Mouse (Mus musculus) heart, embryonic 10.5 days (tissue): Measurements from ENCODE around the gene Ppa1. TPM values are rescaled to one million over a fixed set of nuclear protein-coding genes. Genes with fewer than 3 reads are reported as not detected.

Experiments used
- DNase-seq: peaks from one replicate; pipeline ENCODE4 v3.0.0-alpha.2; 2017; ENCODE audit warnings: low spot score
- H3K27ac ChIP-seq: fragments of 300-500 bp; sonication (generic); 2 replicates; pipeline ENCODE4 v1.5.1; 2016; ENCODE audit warnings: mild to moderate bottlenecking
- H3K27me3 ChIP-seq: fragments of 300-500 bp; sonication (generic); 2 replicates; pipeline ENCODE4 v1.6.1; 2016; ENCODE audit warnings: mild to moderate bottlenecking; ENCODE audit not compliant: poor library complexity, insufficient read depth, severe bottlenecking
- H3K36me3 ChIP-seq: fragments of 300-500 bp; sonication (generic); 2 replicates; pipeline ENCODE4 v1.6.1; 2016; ENCODE audit warnings: mild to moderate bottlenecking, moderate library complexity
- H3K4me1 ChIP-seq: fragments of 300-500 bp; sonication (generic); 2 replicates; pipeline ENCODE4 v1.6.1; 2016; ENCODE audit warnings: mild to moderate bottlenecking
- H3K4me3 ChIP-seq: fragments of 300-500 bp; sonication (generic); 2 replicates; pipeline ENCODE4 v1.5.1; 2016; ENCODE audit warnings: mild to moderate bottlenecking, moderate library complexity
- H3K9me3 ChIP-seq: fragments of 300-500 bp; sonication (generic); 2 replicates; pipeline ENCODE4 v1.6.1; 2016; ENCODE audit warnings: mild to moderate bottlenecking, moderate library complexity
- WGBS: fragments of 180-500 bp; shearing (Covaris S2); methylation state at CpG from one replicate; pipeline ENCODE4 v1.1.7; 2016; 5-methylcytosine and 5-hydroxymethylcytosine counted together
- polyA plus RNA-seq: library from polyadenylated mRNA; unstranded; fragments of >200 nt; fragmentation: Nextera tagmentation; extraction: Ambion mirVana; gene quantifications from 2 replicates; pipeline ENCODE4 v1.2.1, GENCODE M21; 2016

Gene Ppa1
- polyA plus RNA-seq, 1 experiment from 2014 or later: 245 TPM

DNA sequence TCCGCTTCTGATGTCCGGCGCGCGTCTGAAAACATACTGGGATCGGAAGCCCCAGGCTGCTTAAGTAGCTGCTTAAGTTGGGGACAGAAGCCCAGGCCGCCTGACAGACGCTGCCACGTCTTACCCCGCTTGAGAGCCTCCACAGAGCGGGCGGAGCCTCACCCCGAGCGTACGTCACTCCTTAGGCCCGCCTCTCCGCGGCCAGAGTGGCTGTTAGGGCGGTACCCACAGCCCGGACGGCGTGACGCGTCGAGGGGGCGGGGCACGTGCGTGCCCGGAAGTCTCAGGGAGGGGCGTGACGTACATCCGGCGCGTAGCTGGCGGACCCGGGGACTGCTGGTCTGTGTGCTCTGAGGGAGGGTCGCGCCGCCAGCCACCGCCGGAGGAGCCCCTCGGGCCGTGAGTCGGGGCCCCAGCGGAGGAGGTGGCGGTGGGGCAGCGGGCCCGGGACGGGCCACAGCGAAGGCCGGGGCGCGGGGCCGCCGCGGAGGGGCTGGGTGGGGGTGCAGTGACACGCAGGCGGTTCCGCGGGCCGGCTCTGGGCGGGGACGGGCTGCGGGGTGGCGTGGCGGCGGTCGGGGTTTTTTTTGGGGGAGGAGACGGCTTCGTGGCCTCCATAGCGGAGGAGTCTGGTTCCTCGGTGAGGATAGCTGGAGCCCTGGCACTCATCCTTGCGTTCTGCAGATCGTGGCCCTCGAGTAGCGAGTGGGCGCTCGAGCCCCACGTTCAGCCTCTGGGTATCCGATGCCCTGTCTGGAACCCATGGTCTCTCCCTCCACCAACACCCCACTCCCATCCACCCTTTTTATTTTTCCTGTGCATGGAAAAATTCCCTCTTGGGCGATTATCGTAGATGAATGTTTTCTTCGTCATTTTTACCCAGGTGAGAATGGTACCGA lies 31.9 kb downstream of the Ppa1 start, which contains the start of gene Sar1a:
Sar1a (plus strand) TSS at position 285 of the 899 bp plus-strand sequence.
- DNase-seq: peak; percentile 99
- Histone ChIP-seq H3K9me3 (no peaks in the 10 kb centered on the region), H3K4me1 (peaks cover 11% of the 10 kb centered on the region), H3K27ac (peak within 1 kb of the TSS; percentile 98), H3K36me3 (peaks cover 15% of the 10 kb centered on the region), H3K27me3 (no peaks in the 10 kb centered on the region), H3K4me3 (peak within 1 kb of the TSS; percentile 98)
- WGBS: under 1% methylated on average over 79 of the region's 84 CpGs

DNA sequence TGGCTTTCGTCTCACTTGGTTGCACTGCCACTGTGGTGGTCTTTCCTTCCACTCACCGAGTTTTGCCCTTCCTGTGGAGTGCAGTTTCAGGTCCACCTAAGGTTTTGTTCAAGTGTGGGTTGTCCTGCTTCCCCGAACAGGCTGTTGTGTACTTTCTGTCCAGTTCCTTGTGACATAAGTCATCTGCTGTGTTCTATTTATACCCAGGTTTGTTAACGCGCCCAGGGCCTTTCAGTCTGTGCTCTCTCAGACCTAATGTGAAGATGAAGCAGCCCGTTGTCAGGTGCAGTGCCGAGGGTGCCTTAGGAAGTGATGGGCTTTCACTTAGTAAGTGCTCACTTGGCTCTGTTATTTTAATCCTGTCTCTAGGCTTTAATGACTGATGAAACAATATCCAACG lies 41.1 kb downstream of the Ppa1 start:
- Histone ChIP-seq H3K4me1 (no peaks in the 10 kb centered on the region), H3K36me3 (peaks cover 87% of the 10 kb centered on the region), H3K4me3 (no peak overlapping the region), H3K9me3 (no peaks in the 10 kb centered on the region), H3K27me3 (no peaks in the 10 kb centered on the region), H3K27ac (no peak overlapping the region)
- no peak for DNase-seq
- 80% methylated on average over 8 of the region's 8 CpGs for WGBS

DNA sequence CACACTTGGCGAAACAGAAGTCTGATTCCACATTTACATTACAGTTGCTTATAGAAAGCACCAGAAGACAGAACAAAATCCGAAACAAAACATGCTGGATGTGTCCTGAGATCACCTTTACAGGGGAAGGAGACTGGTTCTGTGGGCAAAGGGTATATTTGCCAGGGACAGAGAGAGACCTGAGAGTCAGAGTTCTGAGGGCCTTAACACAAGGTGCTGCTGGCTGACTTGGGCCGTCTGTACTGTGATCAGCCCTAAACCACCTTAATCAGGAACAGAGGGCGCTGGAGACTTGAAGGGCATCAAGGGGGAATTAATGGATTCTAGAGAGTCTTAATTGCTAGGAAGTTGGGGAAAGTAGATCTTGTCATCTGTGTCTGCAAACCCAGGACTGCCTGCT lies 45.2 kb downstream of the Ppa1 start:
- no peak overlapping the region for H3K27ac ChIP-seq
- peaks cover 61% of the 10 kb centered on the region for H3K36me3 ChIP-seq
- no peak for DNase-seq
- WGBS: 70% methylated on average over 4 of the region's 4 CpGs
- no peaks in the 10 kb centered on the region for H3K27me3 ChIP-seq
- peaks cover 22% of the 10 kb centered on the region for H3K4me1 ChIP-seq
- H3K4me3 ChIP-seq: no peak overlapping the region
- no peaks in the 10 kb centered on the region for H3K9me3 ChIP-seq

DNA sequence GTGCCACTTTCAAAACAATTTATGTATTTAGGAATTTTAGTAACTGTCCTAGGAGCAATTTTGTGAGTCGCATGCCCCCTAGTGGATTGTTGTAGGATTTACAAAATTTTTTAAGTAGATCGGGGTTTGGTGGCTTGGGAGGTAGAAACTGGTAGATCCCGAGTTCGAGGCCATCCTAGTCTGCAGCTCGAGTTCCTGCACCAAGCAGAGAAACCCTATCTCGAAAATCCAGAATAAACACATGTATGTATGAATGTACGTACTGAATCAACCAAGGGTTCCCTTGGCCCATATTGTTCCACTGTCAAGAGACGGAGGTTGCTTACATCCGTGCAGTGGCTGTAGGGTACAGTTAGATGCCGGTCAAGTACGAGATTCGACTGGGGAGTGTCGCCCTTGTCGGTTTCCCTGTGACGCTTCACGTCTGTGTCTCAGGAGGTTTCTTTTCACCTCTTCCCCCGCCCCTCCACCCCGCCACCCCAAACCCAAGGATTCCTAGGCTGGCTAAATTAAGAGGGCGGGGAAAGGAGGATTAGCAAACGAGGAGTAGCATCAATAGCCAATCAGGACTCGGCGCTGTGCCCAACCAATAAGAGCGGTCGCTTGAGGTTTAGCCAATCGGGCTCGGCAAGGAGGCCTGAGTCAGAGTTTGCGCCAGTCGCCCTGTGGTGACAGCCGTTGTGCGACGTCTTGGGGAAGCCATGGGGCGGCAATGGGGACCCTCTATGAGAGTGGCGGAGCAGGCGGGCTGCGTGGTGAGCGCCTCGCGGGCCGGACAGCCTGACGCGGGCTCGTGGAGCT lies 46.7 kb downstream of the Ppa1 start, which contains the start of gene Tysnd1:
Tysnd1 (plus strand) TSS at position 645 of the 801 bp plus-strand sequence.
- H3K4me1 ChIP-seq: peaks cover 22% of the 10 kb centered on the region
- H3K27me3 ChIP-seq: no peaks in the 10 kb centered on the region
- peaks cover 60% of the 10 kb centered on the region for H3K36me3 ChIP-seq
- under 1% methylated on average over 42 of the region's 42 CpGs for WGBS
- DNase-seq: peak; percentile 99
- no peaks in the 10 kb centered on the region for H3K9me3 ChIP-seq
- H3K4me3 ChIP-seq: peak within 1 kb of the TSS; percentile 99
- peak within 1 kb of the TSS; percentile 88 for H3K27ac ChIP-seq

DNA sequence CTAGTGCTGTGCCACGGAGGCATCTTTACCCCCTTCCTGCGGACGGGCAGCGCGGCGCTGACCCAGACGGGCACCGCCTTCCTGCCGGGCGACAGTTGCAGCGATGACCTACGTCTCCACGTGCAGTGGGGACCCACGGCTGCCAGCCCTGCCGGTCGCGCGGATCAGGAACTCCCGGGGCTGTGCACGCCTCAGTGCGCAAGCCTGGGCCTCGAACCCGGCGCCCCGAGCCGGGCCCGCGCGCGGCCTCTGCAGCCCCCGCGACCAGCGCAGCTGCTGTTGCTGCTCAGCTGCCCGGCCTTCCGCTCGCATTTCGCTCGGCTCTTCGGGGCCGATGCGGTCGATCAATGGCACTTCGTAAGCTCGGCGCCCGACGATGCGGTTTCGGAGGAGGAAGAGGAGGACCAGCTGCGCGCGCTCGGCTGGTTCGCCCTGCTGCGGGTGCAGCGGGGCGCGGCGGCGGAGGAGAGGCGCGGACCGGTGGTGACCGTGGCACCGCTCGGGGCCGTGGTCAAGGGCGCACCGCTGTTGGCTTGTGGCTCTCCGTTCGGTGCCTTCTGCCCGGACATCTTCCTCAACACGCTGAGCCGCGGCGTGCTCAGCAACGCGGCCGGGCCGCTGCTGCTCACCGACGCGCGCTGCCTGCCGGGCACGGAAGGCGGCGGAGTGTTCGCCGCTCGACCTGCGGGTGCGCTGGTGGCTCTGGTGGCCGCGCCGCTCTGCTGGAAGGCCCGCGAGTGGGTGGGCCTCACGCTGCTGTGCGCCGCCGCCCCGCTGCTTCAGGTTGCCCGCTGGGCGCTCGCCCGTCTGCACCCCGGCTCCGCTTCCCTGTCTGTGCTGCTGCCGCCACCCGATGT lies 47.6 kb downstream of the Ppa1 start:
- DNase-seq: no peak
- Histone ChIP-seq H3K27ac (peak overlapping the region; percentile 88), H3K4me3 (peak overlapping the region; percentile 99), H3K9me3 (no peaks in the 10 kb centered on the region), H3K27me3 (no peaks in the 10 kb centered on the region), H3K36me3 (peaks cover 53% of the 10 kb centered on the region), H3K4me1 (peaks cover 22% of the 10 kb centered on the region)
- under 1% methylated on average over 108 of the region's 111 CpGs for WGBS

DNA sequence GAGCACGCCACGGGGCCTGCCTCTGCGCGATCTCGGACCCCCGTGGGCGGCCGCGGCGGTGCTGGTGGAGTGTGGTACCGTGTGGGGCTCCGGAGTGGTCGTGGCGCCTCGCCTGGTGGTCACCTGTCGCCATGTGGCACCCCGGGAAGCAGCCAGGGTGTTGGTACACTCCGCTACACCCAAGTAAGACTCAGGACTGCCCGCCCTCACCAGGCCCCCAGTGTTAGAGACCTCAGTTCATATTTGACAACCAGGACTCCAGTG lies 48.1 kb downstream of the Ppa1 start:
- Histone ChIP-seq H3K27me3 (no peaks in the 10 kb centered on the region), H3K4me3 (peak overlapping the region; percentile 99), H3K27ac (peak overlapping the region; percentile 88), H3K9me3 (no peaks in the 10 kb centered on the region), H3K36me3 (peaks cover 53% of the 10 kb centered on the region), H3K4me1 (peaks cover 22% of the 10 kb centered on the region)
- no peak for DNase-seq
- 9% methylated on average over 19 of the region's 19 CpGs for WGBS

DNA sequence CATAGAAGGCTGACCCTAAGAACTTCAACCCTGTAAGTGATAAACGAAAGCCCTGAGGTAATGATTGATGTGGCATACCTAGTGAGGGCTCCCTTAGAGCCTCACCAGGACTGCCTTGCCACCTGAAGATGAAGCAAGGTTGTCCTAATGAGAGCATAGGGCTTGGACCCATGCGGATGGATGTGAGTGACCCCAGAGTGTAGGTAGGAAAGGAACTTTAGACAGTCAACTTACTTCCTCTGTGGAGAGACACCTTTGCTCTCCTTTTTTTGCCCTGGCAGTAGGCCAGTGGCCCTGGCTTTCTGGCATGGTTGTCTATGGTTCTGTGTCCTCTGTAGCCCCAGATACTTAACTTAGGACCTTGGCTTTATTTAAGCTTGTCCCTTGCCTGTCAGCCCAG lies 48.7 kb downstream of the Ppa1 start:
- Histone ChIP-seq H3K9me3 (no peaks in the 10 kb centered on the region), H3K36me3 (peaks cover 53% of the 10 kb centered on the region), H3K4me3 (peak overlapping the region; percentile 99), H3K27ac (no peak overlapping the region), H3K4me1 (peaks cover 22% of the 10 kb centered on the region), H3K27me3 (no peaks in the 10 kb centered on the region)
- 84% methylated on average over 2 of the region's 2 CpGs for WGBS
- DNase-seq: no peak

DNA sequence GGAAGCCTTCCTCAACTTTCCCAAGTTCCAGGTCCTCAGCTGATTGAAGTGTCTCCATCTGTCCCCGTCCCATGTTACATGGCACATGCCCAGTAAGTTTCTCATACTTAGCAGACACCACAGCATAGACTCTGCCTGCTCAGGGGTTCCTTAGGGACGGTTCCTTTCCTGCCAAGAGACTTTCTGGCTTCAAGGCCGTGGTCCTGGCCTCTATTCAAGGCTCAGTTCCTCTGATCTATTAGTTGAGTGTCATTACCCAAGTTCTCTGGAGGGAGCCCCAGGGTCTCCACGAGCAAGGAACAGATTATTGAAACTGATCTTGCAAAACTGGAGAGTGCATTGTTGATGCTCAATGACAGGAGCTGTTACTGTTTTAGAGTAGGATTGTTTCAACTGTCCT lies 56.3 kb downstream of the Ppa1 start:
- 82% methylated on average over 4 of the region's 4 CpGs for WGBS
- no peak for DNase-seq
- H3K36me3 ChIP-seq: peaks cover 37% of the 10 kb centered on the region

DNA sequence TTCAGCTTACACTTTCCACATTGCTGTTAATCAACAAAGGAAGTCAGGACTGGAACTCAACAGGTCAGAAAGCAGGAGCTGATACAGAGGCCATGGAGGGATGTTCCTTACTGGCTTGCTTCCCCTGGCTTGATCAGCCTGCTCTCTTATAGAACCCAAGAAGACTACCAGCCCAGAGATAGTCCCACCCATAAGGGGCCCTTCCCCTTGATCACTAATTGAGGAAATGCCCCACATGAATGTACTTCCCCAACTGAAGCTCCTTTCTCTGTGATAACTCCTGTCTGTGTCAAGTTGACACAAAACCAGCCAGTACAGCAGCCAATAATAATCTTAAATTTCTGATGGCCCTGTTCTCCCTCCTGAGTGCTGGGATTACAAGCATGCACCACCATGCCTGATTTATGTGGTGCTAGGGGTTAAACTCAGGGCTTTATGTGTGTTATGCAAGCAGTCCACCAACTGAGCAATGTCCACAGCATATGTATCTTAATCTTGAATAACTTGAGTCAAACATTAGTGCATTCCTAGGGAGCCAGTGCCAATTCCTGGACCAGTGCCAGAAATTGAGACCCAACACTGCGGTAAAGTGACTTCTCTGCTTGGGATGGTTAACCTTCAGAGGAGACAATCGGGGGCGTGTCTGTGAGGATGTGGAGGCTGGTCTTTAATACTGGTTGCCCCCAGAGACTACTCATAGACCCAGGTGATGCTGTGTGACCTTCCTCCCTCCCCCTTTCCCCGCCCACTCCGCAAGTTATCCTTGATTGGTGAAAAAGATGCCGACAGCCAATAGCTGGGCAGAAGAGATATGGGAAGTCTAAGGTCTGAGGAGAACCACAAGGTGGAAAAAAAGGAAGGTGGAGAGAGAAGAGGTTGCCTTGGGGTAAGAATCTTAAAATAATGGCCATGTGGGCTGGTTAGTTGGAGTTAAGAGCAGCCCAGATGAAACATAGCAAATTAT lies 58.3 kb downstream of the Ppa1 start:
- H3K27ac ChIP-seq: no peak overlapping the region
- DNase-seq: no peak
- no peaks in the 10 kb centered on the region for H3K4me1 ChIP-seq
- H3K9me3 ChIP-seq: no peaks in the 10 kb centered on the region
- WGBS: 62% methylated on average over 6 of the region's 6 CpGs
- H3K36me3 ChIP-seq: peaks cover 23% of the 10 kb centered on the region
- H3K4me3 ChIP-seq: no peak overlapping the region
- H3K27me3 ChIP-seq: peaks cover 6% of the 10 kb centered on the region; the same call in 1 of the 2 replicates

More for the DNA sequence above, 56.3 kb downstream of the Ppa1 start:
- no peak overlapping the region for H3K27ac ChIP-seq
- no peaks in the 10 kb centered on the region for H3K4me1 ChIP-seq
- H3K27me3 ChIP-seq: no peaks in the 10 kb centered on the region
- no peak overlapping the region for H3K4me3 ChIP-seq
- H3K9me3 ChIP-seq: no peaks in the 10 kb centered on the region

DNA sequence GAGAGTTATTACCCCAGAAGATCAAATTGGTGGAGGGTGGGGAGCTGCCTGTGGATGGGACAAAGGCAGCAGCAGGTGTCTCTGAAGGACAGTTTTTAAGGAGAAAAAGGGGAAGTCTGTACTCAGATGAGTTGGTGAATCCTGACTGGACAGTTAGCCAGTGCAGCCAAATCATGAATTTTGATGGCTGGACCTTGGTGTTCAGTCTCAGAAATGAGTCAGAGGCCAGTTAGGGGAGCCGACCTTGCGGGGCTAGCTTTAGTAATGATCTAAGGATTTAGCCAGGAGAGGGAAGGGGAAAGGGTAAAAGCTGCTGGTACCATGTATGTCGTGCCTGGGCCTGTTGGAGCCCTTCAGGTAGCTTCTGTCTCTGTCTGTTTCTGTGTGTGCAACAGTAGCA lies 65.2 kb downstream of the Ppa1 start:
- 62% methylated on average over 3 of the region's 3 CpGs for WGBS
- no peaks in the 10 kb centered on the region for H3K9me3 ChIP-seq
- no peak overlapping the region for H3K4me3 ChIP-seq
- peaks cover 21% of the 10 kb centered on the region for H3K4me1 ChIP-seq
- peaks cover 30% of the 10 kb centered on the region for H3K27me3 ChIP-seq
- H3K36me3 ChIP-seq: no peaks in the 10 kb centered on the region
- H3K27ac ChIP-seq: no peak overlapping the region
- no peak for DNase-seq

DNA sequence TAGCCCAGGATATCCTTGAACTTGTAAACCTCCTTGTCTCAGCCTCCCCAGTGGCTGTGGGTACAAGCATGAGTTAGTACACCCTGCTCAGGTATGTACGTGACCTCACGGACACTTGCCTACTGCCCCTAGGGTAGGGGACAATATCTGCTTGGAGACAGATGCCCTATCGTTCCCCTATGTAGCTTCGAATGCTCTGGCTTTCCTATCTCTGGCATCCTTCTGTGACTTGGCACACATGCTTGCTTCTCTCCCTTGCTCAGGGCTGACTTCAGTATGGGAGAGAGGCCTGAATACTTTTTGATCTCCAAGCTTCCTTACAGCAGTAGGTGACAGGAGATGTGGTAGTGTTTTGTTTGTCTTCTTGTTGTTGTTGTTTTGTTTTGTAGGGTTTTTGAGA lies 65.8 kb downstream of the Ppa1 start:
- Histone ChIP-seq H3K4me3 (no peak overlapping the region), H3K9me3 (no peaks in the 10 kb centered on the region), H3K4me1 (peaks cover 21% of the 10 kb centered on the region), H3K36me3 (0 out of 2 replicates have a peak, but pooled peaks cover under 1% of the 10 kb centered on the region), H3K27ac (no peak overlapping the region), H3K27me3 (peaks cover 30% of the 10 kb centered on the region)
- no peak for DNase-seq
- WGBS: 86% methylated on average over 4 of the region's 4 CpGs
